Mouse (Mus musculus) midbrain, embryonic 11.5 days (tissue): ENCODE data around the gene Gm27027. TPM values are rescaled to one million over a fixed set of nuclear protein-coding genes. Genes with fewer than 3 reads are reported as not detected.
A peak's percentile ranks its signal among the peaks of the same experiment; 100 is the strongest.

Experiments
- ATAC-seq: fragments of 200-750 bp; cut with Nextera tagmentation; 2 replicates; pipeline ENCODE4 v1.8.0; 2017; ENCODE audit warnings: moderate TSS enrichment, moderate library complexity; ENCODE audit not compliant: low FRiP score
- DNase-seq: peaks from one replicate; pipeline ENCODE4 v3.0.0; 2015; ENCODE audit warnings: low spot score; ENCODE audit errors: missing footprints
- H3K27ac ChIP-seq: fragments of 300-500 bp; sonication (generic); 2 replicates; pipeline ENCODE4 v1.5.1; 2014; ENCODE audit warnings: low read depth, low read length
- H3K27me3 ChIP-seq: fragments of 300-500 bp; sonication (generic); 2 replicates; pipeline ENCODE4 v1.6.1; 2014; ENCODE audit warnings: mild to moderate bottlenecking, low read length, moderate library complexity, mixed read lengths; ENCODE audit not compliant: control insufficient read depth, insufficient read depth
- H3K36me3 ChIP-seq: fragments of 300-500 bp; sonication (generic); 2 replicates; pipeline ENCODE4 v1.6.1; 2014; ENCODE audit warnings: mild to moderate bottlenecking, low read length, moderate library complexity, mixed read lengths; ENCODE audit not compliant: control insufficient read depth, insufficient read depth
- H3K4me1 ChIP-seq: fragments of 300-500 bp; sonication (generic); 2 replicates; pipeline ENCODE4 v1.6.1; 2014; ENCODE audit warnings: low read length; ENCODE audit not compliant: control insufficient read depth, insufficient read depth
- H3K4me2 ChIP-seq: fragments of 300-500 bp; sonication (generic); 2 replicates; pipeline ENCODE4 v1.6.1; 2014; ENCODE audit warnings: mild to moderate bottlenecking, moderate library complexity
- H3K4me3 ChIP-seq: fragments of 300-500 bp; sonication (generic); 2 replicates; pipeline ENCODE4 v1.5.1; 2014; ENCODE audit warnings: low read depth, low read length
- H3K9ac ChIP-seq: fragments of 300-500 bp; sonication (generic); 2 replicates; pipeline ENCODE4 v1.6.1; 2014; ENCODE audit warnings: low read length
- H3K9me3 ChIP-seq: fragments of 300-500 bp; sonication (generic); 2 replicates; pipeline ENCODE4 v1.6.1; 2016; ENCODE audit warnings: low read length; ENCODE audit not compliant: control insufficient read depth
- WGBS: fragments of 180-500 bp; shearing (Covaris S2); extraction: QIAGEN DNeasy Blood & Tissue Kit; methylation state at CpG from one replicate; pipeline ENCODE4 v1.1.7; 2014; 5-methylcytosine and 5-hydroxymethylcytosine counted together
- polyA plus RNA-seq: library from polyadenylated mRNA; unstranded; fragments of >200 nt; fragmentation: Nextera tagmentation; extraction: Ambion mirVana; gene quantifications from 2 replicates; pipeline ENCODE4 v1.2.1, GENCODE M21; 2014

The Gm27027 gene
- polyA plus RNA-seq, 1 experiment from 2014 or later, result not detected

DNA sequence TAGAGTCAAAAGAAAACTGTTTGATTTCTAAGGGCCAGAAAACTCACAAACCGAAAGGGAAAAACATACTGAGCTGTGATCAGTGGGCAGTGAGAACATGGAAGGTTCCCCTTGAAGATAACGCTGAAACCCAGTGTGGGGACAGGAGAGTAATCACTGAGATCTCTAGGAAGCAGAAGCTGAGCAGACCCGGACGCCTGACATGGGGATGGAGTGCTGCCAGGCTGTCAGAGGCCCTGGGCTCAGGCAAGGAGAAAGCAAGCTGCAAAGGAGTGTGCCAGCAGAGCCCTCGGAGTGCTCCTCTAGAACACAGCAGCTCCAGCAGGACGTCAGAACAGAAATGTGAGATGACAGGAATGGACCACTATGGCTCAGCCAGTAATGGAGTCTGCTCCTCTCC lies 28.5 kb upstream of the Gm27027 start:
- 50% methylated on average over 6 of the region's 6 CpGs for WGBS
- H3K4me3 ChIP-seq, result no peak overlapping the region
- H3K9me3 ChIP-seq, result no peaks in the 10 kb centered on the region
- H3K27ac ChIP-seq, result no peak overlapping the region
- no peak for ATAC-seq
- no peaks in the 10 kb centered on the region for H3K4me1 ChIP-seq
- H3K27me3 ChIP-seq, result no peaks in the 10 kb centered on the region
- no peak overlapping the region for H3K9ac ChIP-seq
- no peak overlapping the region for H3K4me2 ChIP-seq
- H3K36me3 ChIP-seq, result no peaks in the 10 kb centered on the region
- DNase-seq, result no peak

DNA sequence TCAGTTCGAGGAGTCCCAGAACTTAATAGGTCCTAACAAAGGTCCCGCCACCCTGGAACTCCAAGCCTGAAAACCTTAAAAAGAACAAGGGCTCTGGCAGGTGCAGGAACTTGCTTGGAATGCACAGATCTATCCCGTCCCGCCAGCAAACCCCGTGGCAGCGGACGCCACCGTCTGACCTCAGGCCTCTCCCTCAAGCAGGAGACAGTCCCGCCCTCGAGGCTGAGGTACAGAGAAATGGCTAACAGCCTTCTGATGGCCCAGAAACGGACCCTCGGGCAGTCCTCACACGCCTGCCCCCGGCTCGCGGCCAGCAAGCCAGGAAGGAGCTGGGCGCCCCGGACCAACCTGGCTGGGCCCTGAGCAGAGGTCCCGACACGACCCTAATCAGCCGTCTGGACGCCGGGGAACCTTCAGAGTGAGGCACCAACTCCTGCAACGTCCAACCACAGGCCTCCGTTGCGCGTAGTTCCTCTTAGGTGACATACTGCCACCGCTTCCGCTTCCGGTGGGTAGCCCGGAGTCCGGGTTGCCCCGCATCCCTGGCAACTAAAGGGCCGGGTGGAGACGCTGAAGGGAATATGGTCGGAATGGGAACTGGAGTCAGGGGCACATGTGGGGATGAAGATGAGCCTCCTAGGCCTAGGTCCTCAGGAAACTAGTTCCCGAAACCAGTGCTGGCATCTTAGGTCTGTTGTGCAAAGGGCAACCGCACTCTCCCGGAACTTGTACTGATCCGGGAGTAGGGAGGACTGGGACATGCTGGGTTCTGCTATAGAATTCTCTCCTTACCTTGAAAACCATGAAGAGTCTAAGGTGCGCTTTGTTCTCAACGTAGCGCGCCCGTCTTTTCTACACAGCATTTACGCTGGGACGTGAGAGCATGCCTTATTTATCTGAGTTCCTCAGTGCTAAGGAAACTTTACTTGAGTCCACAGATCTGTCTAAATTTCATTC lies 14.5 kb upstream of the Gm27027 start, which contains the start of gene Alkbh3:
Gene Alkbh3, minus strand, starts transcription at position 473 of the 957 bp plus-strand sequence.
- WGBS, result 6% methylated on average over 47 of the region's 47 CpGs
- Histone ChIP-seq H3K36me3 (no peaks in the 10 kb centered on the region), H3K27me3 (no peaks in the 10 kb centered on the region), H3K4me2 (peak within 1 kb of the TSS; percentile 87), H3K9me3 (no peaks in the 10 kb centered on the region), H3K4me3 (peak within 1 kb of the TSS; percentile 90), H3K4me1 (peaks cover 6% of the 10 kb centered on the region), H3K27ac (no peak within 1 kb of the TSS), H3K9ac (peak within 1 kb of the TSS; percentile 88)
- DNase-seq, result peak; percentile 100
- peak; percentile 99 for ATAC-seq

DNA sequence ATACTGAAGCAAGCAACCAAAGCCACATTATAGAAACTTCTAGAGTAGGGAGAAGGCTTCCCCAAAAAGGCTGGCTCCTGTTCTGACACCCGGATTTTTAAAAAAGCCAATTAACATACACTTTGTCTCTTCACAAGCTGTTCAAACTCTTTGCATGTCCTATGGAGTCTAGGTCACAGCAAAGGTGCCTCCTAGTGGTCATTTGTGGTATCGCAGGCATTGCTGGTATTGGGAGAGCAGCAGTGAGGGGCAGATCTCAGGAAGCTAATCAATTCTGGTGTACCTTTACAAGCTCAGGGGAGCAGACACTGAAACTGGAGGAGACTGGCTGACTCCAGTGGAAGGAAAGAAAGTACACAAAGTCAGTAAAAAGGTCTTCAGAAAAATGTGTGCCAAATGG lies 6.2 kb upstream of the Gm27027 start:
- H3K9me3 ChIP-seq, result no peaks in the 10 kb centered on the region
- 5% methylated on average over 2 of the region's 2 CpGs for WGBS
- H3K36me3 ChIP-seq, result peaks cover 6% of the 10 kb centered on the region; the same call in 1 of the 2 replicates
- H3K4me3 ChIP-seq, result no peak overlapping the region
- no peaks in the 10 kb centered on the region for H3K4me1 ChIP-seq
- no peak overlapping the region for H3K9ac ChIP-seq
- no peak overlapping the region for H3K4me2 ChIP-seq
- H3K27me3 ChIP-seq, result no peaks in the 10 kb centered on the region
- H3K27ac ChIP-seq, result no peak overlapping the region
- ATAC-seq (peak; percentile 70), DNase-seq (peak; percentile 99)

DNA sequence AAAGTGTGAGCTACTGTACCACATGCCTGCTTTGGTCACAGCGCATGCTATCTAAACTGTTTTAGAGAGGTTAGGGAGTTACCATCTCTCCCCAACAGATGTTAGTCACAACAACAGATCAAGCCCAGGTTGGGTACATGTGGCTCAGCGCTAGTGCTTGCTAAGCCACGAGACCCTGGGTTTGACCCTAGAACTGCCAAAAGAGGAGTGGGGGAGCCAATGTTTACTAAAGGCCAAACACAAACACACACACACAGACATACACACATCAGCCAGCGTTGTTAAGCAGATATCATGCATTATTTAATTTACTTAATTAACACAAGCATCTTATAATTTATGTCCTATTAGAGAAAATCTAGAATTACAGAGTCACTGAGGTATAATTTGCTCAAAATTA lies 5.8 kb upstream of the Gm27027 start:
- Histone ChIP-seq H3K9me3 (no peaks in the 10 kb centered on the region), H3K27me3 (no peaks in the 10 kb centered on the region), H3K4me2 (no peak overlapping the region), H3K4me1 (no peaks in the 10 kb centered on the region), H3K4me3 (no peak overlapping the region), H3K9ac (no peak overlapping the region), H3K36me3 (peaks cover 6% of the 10 kb centered on the region; the same call in 1 of the 2 replicates), H3K27ac (no peak overlapping the region)
- DNase-seq, result no peak
- no peak for ATAC-seq
- 85% methylated on average over 4 of the region's 4 CpGs for WGBS

DNA sequence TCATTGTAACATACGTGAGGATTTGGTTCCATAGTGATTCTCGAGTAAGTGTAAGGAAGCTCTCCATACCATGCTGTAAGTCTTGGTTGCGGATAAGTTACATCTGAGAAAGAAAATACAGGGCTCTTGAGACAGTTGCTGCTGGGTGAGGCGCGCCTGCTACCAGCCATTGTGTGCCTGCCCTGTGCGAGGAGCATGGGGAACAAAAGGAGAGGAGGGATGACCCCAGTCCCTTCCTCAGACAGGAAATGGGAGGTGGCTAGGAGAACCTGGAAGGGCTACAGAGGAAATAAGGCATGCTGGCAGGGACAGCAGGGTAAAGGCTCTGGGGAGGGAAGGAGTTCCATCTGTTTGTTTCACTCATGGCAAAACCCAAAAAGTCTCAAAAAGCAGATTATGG lies 5.3 kb upstream of the Gm27027 start:
- H3K4me3 ChIP-seq, result no peak overlapping the region
- no peaks in the 10 kb centered on the region for H3K4me1 ChIP-seq
- no peaks in the 10 kb centered on the region for H3K9me3 ChIP-seq
- peak; percentile 39 for DNase-seq
- no peak overlapping the region for H3K27ac ChIP-seq
- H3K9ac ChIP-seq, result no peak overlapping the region
- no peak for ATAC-seq
- H3K27me3 ChIP-seq, result no peaks in the 10 kb centered on the region
- no peak overlapping the region for H3K4me2 ChIP-seq
- 93% methylated on average over 6 of the region's 6 CpGs for WGBS
- peaks cover 6% of the 10 kb centered on the region; the same call in 1 of the 2 replicates for H3K36me3 ChIP-seq

DNA sequence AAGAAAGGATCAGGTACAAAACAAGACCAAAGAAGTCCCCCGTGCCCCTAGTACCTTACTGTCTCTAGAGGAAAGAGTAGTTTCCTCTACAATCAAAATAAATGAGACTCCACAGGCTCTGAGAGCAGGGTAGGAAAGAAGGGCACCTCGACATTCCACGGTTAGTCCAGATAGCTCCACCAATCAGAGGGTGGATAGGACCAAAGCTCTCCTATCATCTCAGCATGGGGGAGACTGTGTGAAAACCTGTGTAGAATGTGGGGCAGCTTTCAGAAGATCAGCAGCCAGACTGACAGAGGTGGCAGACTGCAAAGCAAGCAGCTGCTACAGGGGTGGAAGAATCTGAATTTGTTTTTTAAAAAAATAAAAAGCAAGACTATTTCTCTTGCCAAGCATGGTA lies 3.3 kb downstream of the Gm27027 start:
- no peak overlapping the region for H3K4me3 ChIP-seq
- no peaks in the 10 kb centered on the region for H3K27me3 ChIP-seq
- 60% methylated on average over 3 of the region's 3 CpGs for WGBS
- peaks cover 10% of the 10 kb centered on the region; the same call in 1 of the 2 replicates for H3K36me3 ChIP-seq
- no peaks in the 10 kb centered on the region for H3K4me1 ChIP-seq
- no peak overlapping the region for H3K9ac ChIP-seq
- H3K9me3 ChIP-seq, result no peaks in the 10 kb centered on the region
- no peak for ATAC-seq
- no peak for DNase-seq
- no peak overlapping the region for H3K27ac ChIP-seq
- no peak overlapping the region for H3K4me2 ChIP-seq

DNA sequence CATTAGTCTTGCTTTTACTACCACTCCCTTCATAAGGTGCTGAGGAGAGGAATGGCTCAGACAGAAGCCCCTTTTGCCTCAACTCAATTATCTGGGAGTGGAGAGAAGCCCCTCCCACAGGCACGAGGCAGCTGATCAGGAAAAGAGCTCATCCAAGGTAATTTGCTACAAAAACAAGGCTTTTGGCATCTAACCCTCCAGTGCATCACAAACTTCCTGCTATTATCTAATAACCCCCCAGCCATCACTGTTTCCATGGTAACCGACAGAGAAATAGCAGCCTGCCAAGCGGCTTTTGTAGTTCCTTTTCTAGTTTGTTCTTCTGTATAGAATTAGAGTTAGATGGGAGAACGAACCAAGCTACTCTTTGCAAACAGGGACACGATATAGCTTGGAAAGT lies 3.9 kb downstream of the Gm27027 start:
- 45% methylated on average over 5 of the region's 5 CpGs for WGBS
- Histone ChIP-seq H3K4me1 (no peaks in the 10 kb centered on the region), H3K36me3 (peaks cover 10% of the 10 kb centered on the region; the same call in 1 of the 2 replicates), H3K27ac (no peak overlapping the region), H3K9ac (no peak overlapping the region), H3K4me3 (no peak overlapping the region), H3K4me2 (no peak overlapping the region), H3K9me3 (no peaks in the 10 kb centered on the region), H3K27me3 (no peaks in the 10 kb centered on the region)
- no peak for ATAC-seq
- DNase-seq, result no peak

DNA sequence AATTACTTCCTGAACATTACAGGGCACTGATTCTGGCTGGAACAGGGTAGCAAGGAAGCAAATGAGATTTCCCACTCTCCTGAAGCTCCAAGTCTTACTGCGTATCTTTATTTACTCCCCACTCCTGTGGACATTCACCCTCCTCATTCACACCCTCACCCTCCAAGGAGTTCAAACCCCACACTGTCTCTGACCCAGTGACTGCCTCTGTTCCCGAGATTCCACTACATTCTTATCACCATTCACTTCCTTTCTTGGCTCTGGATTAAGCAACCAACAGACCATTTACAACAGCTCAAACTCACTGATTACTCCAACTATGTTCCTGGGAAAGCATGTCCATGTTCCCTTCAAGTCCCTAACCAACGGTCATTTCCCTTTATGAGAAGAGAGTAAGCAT lies 4.8 kb downstream of the Gm27027 start:
- no peaks in the 10 kb centered on the region for H3K9me3 ChIP-seq
- H3K4me3 ChIP-seq, result no peak overlapping the region
- no peaks in the 10 kb centered on the region for H3K4me1 ChIP-seq
- ATAC-seq, result no peak
- WGBS, result 85% methylated on average over 3 of the region's 3 CpGs
- H3K4me2 ChIP-seq, result no peak overlapping the region
- no peak overlapping the region for H3K9ac ChIP-seq
- H3K27ac ChIP-seq, result no peak overlapping the region
- no peak for DNase-seq
- H3K36me3 ChIP-seq, result peaks cover 10% of the 10 kb centered on the region; the same call in 1 of the 2 replicates
- no peaks in the 10 kb centered on the region for H3K27me3 ChIP-seq

DNA sequence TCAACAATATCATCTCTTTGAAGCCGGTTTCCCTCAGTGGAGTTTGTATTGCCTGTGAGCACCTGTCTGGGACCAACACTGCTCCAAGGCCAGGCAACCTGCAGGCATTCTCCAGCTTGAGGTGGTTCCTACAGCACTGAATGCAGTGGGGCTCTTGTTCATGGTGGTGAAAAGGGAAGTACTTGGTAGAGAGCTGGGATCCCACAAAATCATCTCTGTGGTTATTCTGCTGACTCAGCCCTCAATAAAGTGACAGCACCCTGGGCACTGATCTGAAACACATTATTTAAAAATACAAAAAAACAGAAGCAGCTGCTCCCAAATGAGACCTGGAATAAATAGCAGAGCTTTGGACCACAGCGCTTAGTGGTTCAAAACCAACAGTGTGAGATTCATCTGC lies 7.7 kb downstream of the Gm27027 start:
- ATAC-seq, result no peak
- H3K36me3 ChIP-seq, result peaks cover 6% of the 10 kb centered on the region; the same call in 1 of the 2 replicates

More for the DNA sequence above, 7.7 kb downstream of the Gm27027 start:
- Histone ChIP-seq H3K4me1 (no peaks in the 10 kb centered on the region), H3K9me3 (no peaks in the 10 kb centered on the region), H3K4me3 (no peak overlapping the region), H3K27me3 (no peaks in the 10 kb centered on the region), H3K27ac (no peak overlapping the region), H3K4me2 (no peak overlapping the region), H3K9ac (no peak overlapping the region)
- 95% methylated on average over 2 of the region's 2 CpGs for WGBS
- no peak for DNase-seq
